Mouse (Mus musculus): ENCODE data around the gene Platr17.

DNA sequence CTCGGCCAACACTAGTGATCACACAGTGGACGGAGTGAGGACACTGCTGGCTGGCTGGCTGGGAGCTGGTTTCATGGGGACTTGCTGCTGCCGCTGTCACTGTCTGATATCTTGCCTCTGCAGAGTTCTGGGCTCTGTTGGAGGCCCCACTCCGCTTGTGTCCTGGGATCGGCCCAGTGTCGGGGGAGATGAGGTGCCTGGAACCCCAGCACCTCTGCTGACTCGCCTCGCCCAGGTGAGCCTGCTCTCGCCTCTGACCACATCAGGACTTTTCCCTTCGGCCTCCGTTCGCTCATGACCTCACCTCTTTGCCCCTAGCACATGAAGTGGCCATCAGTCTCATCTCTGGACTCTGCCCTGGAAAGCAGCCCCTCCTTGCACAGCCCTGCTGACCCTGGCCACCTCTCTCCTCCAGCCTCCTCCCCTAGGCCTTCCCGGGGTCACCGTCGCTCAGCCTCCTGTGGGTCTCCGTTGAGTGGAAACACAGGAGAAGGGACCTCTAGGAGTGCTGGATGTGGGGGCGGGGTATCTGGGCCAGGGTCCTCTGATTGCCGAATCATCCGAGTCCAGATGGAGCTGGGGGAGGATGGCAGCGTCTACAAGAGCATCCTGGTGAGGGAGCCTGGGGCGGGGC is 30.6 kb downstream of the Platr17 start:
- TF ChIP-seq POLR2A (IDR thresholded peaks at IDR 0.05; ENCODE audit: low read depth, low read length): no peak
- no peak for TF ChIP-seq CTCF (IDR thresholded peaks at IDR 0.05; ENCODE audit: extremely low read depth, insufficient read depth, insufficient read length, insufficient replicate concordance)
